Mouse (Mus musculus): ENCODE data around the gene Mrps26.
"Not testable (repeated sequence)": the region's sequence is repeated elsewhere in the genome, so short reads cannot be mapped to it uniquely, and the experiment has no call there.

Gene Mrps26

GRCm38 (mm10) chr2:130563212-130564055 is at the start of gene Mrps26:
Gene Mrps26, plus strand, starts transcription at chr2:130563742.
- in situ Hi-C loops (cut with MboI; ENCODE audit: low pct_unique_long_range_greater_than_20kb in 1 of 2, low sequenced_read_pairs in 2 of 2, unreplicated experiment in 1 of 2) = no loop called here

GRCm38 (mm10) chr2:130513907-130514306 is 49.6 kb upstream of the Mrps26 start:
- in situ Hi-C loops (cut with MboI; ENCODE audit: low pct_unique_long_range_greater_than_20kb in 1 of 2, low sequenced_read_pairs in 2 of 2, unreplicated experiment in 1 of 2) = no loop called here

GRCm38 (mm10) chr2:130515791-130516190 is 47.8 kb upstream of the Mrps26 start:
- in situ Hi-C loops (cut with MboI; ENCODE audit: low pct_unique_long_range_greater_than_20kb in 1 of 2, low sequenced_read_pairs in 2 of 2, unreplicated experiment in 1 of 2) = no loop called here

- in situ Hi-C loops (cut with MboI; ENCODE audit: low pct_unique_long_range_greater_than_20kb in 1 of 2, low sequenced_read_pairs in 2 of 2, unreplicated experiment in 1 of 2) = no loop called here
Measured at GRCm38 (mm10) chr2:130521927-130522326, 41.6 kb upstream of the Mrps26 start.

DNA sequence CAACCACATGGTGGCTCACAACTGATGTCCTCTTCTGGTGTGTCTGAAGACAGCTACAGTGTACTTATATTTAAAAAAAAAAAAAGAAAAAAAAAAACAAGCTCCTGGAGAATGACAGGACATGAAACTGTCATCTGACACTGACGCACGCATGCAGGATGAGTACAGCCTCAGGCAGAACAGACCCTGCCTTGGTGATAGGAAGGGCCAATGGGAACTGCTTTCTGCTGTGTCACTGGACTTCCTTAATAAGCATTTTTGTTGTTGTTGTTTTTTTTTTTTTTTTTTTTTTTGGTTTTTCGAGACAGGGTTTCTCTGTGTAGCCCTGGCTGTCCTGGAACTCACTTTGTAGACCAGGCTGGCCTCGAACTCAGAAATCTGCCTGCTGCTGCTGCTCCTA is 38.1 kb upstream of the Mrps26 start:
- in situ Hi-C loops (cut with MboI; ENCODE audit: low pct_unique_long_range_greater_than_20kb in 1 of 2, low sequenced_read_pairs in 2 of 2, unreplicated experiment in 1 of 2) = not testable (repeated sequence)

DNA sequence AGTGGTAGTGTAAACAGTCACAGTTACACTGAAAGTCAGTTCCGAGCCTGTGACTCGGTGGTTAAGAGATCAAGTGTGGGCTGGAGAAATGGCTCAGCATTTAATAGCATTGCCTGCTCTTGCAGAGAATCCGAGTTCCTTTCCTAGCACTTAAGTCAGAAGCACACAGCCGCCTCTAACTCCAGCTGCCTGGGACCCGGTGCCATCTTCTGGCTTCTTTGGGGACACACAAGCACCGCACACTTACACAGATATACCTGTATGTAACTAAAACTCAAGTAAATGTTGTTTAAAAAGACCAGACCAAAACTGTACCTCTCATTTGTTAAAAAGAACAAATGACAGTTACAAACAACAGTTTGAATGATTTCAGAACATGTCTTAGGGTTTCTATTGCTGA is 35.1 kb upstream of the Mrps26 start:
- in situ Hi-C loops (cut with MboI; ENCODE audit: low pct_unique_long_range_greater_than_20kb in 1 of 2, low sequenced_read_pairs in 2 of 2, unreplicated experiment in 1 of 2) = no loop called here

DNA sequence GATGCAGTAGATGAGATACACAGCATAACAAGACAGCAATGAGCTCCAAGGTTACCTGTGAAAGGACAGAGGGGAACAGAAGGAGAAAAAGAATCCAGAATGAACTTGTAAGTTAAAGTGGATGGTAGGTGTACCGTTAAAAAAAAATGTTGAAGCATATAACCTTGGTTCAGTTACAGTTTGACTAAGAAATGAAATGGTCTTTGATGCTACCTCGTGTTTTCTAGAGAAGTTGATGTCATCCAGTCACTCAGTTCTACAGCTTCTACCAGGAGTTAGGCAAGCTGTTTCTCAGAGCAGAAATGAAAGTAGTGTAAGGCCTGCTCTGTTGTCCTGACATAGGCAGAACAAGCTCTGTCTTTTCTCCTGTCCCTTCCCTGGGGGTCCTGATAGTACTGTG is 34.3 kb upstream of the Mrps26 start:
- in situ Hi-C loops (cut with MboI; ENCODE audit: low pct_unique_long_range_greater_than_20kb in 1 of 2, low sequenced_read_pairs in 2 of 2, unreplicated experiment in 1 of 2) = no loop called here

- in situ Hi-C loops (cut with MboI; ENCODE audit: low pct_unique_long_range_greater_than_20kb in 1 of 2, low sequenced_read_pairs in 2 of 2, unreplicated experiment in 1 of 2) = no loop called here
Measured at GRCm38 (mm10) chr2:130529925-130530324, 33.6 kb upstream of the Mrps26 start.

GRCm38 (mm10) chr2:130532201-130532600 is 31.3 kb upstream of the Mrps26 start:
- in situ Hi-C loops (cut with MboI; ENCODE audit: low pct_unique_long_range_greater_than_20kb in 1 of 2, low sequenced_read_pairs in 2 of 2, unreplicated experiment in 1 of 2) = no loop called here

GRCm38 (mm10) chr2:130535017-130535416 is 28.5 kb upstream of the Mrps26 start:
- in situ Hi-C loops (cut with MboI; ENCODE audit: low pct_unique_long_range_greater_than_20kb in 1 of 2, low sequenced_read_pairs in 2 of 2, unreplicated experiment in 1 of 2) = no loop called here

- in situ Hi-C loops (cut with MboI; ENCODE audit: low pct_unique_long_range_greater_than_20kb in 1 of 2, low sequenced_read_pairs in 2 of 2, unreplicated experiment in 1 of 2) = no loop called here
Measured at GRCm38 (mm10) chr2:130536890-130537289, 26.7 kb upstream of the Mrps26 start.

GRCm38 (mm10) chr2:130538876-130539546 is 24.5 kb upstream of the Mrps26 start:
- in situ Hi-C loops (cut with MboI; ENCODE audit: low pct_unique_long_range_greater_than_20kb in 1 of 2, low sequenced_read_pairs in 2 of 2, unreplicated experiment in 1 of 2) = no loop called here

- in situ Hi-C loops (cut with MboI; ENCODE audit: low pct_unique_long_range_greater_than_20kb in 1 of 2, low sequenced_read_pairs in 2 of 2, unreplicated experiment in 1 of 2) = no loop called here
Measured at GRCm38 (mm10) chr2:130540266-130540665, 23.3 kb upstream of the Mrps26 start.

GRCm38 (mm10) chr2:130546957-130547356 is 16.6 kb upstream of the Mrps26 start:
- in situ Hi-C loops (cut with MboI; ENCODE audit: low pct_unique_long_range_greater_than_20kb in 1 of 2, low sequenced_read_pairs in 2 of 2, unreplicated experiment in 1 of 2) = no loop called here

- in situ Hi-C loops (cut with MboI; ENCODE audit: low pct_unique_long_range_greater_than_20kb in 1 of 2, low sequenced_read_pairs in 2 of 2, unreplicated experiment in 1 of 2) = no loop called here
Measured at GRCm38 (mm10) chr2:130554841-130555240, 8.7 kb upstream of the Mrps26 start.

- in situ Hi-C loops (cut with MboI; ENCODE audit: low pct_unique_long_range_greater_than_20kb in 1 of 2, low sequenced_read_pairs in 2 of 2, unreplicated experiment in 1 of 2) = no loop called here
Measured at GRCm38 (mm10) chr2:130556292-130556691, 7.2 kb upstream of the Mrps26 start.

DNA sequence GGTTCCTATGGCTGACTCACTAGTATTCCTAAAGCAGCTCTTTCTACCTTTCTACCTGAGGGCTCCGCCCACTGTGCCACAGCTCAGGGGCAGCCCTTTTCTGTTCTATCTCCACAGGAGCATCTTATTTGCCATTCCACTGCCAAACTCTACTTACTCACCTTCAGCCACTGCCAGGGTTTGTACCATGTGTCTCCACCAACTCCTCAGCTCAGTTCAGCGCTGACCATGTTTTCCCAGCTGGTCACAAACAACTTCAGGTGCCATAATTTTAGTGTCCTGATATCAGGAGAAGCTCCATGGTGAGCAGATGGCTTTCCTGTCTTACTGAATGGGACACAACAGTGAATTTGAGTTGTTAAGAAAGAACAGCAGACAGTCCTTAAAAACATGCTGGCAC is 6.1 kb upstream of the Mrps26 start:
- in situ Hi-C loops (cut with MboI; ENCODE audit: low pct_unique_long_range_greater_than_20kb in 1 of 2, low sequenced_read_pairs in 2 of 2, unreplicated experiment in 1 of 2) = no loop called here

GRCm38 (mm10) chr2:130558015-130558414 is 5.5 kb upstream of the Mrps26 start:
- in situ Hi-C loops (cut with MboI; ENCODE audit: low pct_unique_long_range_greater_than_20kb in 1 of 2, low sequenced_read_pairs in 2 of 2, unreplicated experiment in 1 of 2) = no loop called here

GRCm38 (mm10) chr2:130564063-130564462 is 521 bp downstream of the Mrps26 start:
- in situ Hi-C loops (cut with MboI; ENCODE audit: low pct_unique_long_range_greater_than_20kb in 1 of 2, low sequenced_read_pairs in 2 of 2, unreplicated experiment in 1 of 2) = no loop called here

DNA sequence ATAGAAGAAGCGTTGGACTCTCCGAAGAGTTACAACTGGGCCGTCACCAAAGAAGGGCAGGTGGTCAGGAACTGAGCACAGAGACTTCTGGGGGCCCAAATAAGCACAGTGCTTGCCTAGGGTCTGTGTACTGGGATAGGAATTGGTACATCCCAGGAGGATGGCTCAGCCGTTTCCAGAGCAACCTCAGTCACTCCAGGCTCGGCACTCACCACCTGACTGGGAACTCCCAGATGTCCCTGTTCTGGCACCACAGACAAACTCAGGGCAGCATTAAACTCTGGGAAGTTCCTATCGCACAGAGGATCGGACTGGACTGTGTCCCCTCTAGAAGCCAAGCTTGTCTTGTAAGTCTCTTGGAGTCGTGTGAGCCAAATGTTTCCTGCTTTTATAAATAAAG is 1.4 kb downstream of the Mrps26 start:
- in situ Hi-C loops (cut with MboI; ENCODE audit: low pct_unique_long_range_greater_than_20kb in 1 of 2, low sequenced_read_pairs in 2 of 2, unreplicated experiment in 1 of 2) = no loop called here
